Mouse (Mus musculus) adrenal gland, adult 8-10 months (tissue): Measurements from ENCODE around the gene Skida1. TPM values are rescaled to one million over a fixed set of nuclear protein-coding genes. Genes with fewer than 3 reads are reported as not detected.

ENCODE experiments used
- DNase-seq: peaks from one replicate; pipeline ENCODE4 v3.0.0; 2022
- total RNA-seq, 4 experiments: library from RNA; stranded (reverse); gene quantifications; 2 replicates each; pipeline ENCODE4 v1.2.4; 2022

Gene Skida1
- total RNA-seq, 4 experiments from 2014 or later, result 2.0 to 5.2 (median 3.5) TPM

GRCm38 (mm10) chr2:18038895-18039371 lies 9.9 kb downstream of the Skida1 start:
- DNase-seq, result no peak

DNA sequence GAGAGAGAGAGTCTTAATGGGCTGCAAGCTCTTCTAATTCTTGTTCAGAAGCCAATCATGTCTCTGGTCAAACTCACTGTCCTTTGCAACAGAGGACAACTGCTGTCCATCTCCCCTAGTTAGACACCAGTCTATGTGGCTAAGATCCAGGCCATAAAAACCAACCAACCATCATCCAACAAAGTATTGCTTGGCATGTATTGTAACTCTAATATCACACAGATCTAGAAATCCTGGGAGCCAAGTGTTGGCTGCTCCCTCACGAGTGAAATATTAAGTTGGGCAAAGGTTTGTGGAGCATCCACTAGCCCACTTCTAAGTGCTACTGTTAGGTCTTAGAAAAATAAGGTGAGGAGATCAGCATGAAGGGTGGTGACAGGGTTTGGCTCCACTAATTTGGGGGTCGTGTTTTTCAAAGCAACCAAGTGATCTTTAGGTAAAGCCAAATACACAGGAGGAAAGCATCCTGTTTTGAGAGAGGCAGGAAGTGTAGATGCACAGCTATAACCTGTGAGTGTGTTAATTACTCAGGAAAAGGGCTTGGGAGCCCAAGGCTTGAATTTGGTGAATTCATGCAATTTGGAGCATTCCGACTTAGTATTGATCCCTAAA lies 10.6 kb downstream of the Skida1 start:
- DNase-seq, result no peak

DNA sequence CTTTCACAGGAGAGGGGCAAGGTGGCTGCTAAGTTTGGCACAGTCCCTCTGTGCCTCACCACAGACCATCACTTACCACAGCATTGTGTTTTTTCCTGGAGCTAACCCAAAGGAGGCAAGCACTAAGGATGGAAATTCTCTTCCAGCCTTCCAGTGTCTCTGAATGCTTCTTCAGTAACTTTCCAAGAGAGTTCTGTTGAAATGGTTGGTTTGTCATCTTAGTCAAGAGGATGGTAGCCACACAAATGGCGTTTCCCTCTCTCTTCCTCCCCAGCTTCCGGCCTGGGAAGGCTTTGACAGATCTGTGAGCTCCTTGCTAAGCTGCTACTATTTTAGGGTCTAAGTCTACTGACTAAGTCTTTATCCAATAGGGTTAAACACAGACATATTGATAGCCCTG lies 11.4 kb downstream of the Skida1 start, which contains the start of gene A930004D18Rik:
A930004D18Rik (minus strand) TSS at position 247 of the 400 bp plus-strand sequence.
- DNase-seq, result no peak

DNA sequence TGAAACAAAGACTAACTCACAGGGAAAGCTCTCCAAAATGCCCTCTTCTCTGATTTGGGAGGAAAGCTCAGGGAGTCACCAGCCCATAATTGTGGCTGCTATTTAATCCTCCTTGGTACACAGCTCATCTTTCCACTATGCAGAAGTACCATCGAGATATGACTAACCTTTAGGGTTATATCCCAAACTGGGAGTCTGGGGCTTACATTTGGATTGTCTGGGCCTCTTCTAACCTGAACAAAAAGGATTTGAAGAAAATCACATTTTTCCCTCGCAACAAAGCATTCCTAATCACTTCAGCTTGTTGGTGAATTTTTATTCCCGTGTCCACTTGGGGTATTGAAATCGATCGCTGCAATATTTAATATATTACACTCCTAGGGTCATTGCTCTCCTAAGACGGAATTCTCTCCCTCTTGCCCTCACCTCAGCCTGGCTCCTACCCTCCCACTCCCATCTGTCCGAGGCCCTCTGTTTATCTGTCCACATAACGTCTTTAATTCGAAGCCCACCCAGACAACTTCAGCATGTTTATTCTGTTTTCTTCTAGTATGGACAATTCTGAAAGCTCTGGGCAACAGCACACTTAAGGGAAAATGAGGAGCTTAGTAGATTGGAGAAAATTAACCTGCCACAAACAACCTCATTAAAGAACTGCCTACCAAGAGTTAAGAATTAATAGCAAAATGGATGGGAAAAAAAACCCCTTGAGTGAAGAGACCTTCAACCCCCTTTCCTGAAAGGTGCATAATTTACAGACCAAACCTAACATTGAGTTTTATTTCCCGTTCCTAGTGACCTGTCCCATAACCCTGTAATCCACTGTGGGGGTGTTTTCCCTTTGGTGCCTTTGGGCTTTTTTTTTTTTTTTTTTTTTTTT lies 14.2 kb downstream of the Skida1 start:
- DNase-seq, result no peak

DNA sequence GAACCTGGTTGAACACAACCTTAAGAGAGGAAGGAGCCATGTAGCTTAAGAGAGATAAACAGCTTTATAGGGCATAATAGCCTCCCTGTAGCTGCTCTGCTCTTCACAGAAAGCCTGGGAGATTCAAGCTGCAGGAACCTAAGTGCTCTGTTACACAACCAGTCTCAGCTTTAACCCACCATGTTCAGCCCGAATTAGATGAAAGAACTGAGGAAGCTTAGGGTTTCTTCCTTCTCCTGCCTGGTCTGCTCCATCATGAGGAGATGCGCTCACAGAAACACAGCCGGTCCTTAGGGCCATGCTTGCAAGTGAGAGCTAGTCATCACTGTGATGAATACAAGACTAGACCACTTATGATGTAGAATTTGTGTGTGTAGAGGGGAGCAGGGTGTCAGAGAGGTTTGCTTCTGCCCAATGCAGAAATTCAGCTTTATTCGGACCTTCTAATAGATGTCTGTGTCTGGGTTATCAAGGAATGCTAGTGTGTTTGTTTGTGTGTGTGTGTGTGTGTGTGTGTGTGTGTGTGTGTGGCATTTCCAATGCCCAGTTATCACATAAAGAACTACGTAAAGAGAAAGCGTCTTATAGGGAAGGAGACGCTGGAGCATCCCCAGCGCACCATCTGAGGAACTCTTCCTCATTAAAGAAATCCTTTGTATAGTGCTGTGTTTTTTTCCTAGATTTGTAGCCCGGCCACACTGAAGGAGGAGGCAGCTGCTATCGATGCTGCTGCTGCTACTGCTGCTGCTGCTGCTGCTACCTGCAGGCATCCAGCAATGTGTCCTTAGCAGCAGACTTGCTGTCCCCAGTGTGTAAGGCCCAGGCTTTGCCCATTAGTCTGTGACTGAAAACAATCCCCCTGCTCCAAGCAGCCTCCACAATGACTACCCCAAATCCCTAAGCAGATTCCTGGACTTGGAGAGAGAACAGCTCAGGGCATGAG lies 15.4 kb downstream of the Skida1 start:
- no peak for DNase-seq

DNA sequence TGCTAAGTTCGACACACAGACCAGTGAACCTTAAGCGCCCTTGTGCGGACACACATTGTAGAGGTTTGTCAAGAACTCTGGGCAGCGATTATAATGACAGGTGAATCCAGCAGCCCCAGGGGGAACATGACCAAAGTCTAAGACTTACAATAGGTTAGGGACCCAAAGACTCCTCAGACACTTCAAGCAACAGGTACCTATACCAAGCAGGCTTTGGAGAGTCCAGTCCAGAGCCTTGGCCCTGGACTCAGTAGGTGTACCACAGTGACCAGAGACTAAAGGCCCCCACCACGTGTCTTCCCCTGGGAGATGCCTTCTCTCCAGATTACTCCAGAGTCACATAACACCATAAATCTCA lies 16.3 kb downstream of the Skida1 start:
- DNase-seq, result no peak

- DNase-seq, result no peak
These were observed 16.9 kb downstream of the Skida1 start for GRCm38 (mm10) chr2:18031831-18032537.

DNA sequence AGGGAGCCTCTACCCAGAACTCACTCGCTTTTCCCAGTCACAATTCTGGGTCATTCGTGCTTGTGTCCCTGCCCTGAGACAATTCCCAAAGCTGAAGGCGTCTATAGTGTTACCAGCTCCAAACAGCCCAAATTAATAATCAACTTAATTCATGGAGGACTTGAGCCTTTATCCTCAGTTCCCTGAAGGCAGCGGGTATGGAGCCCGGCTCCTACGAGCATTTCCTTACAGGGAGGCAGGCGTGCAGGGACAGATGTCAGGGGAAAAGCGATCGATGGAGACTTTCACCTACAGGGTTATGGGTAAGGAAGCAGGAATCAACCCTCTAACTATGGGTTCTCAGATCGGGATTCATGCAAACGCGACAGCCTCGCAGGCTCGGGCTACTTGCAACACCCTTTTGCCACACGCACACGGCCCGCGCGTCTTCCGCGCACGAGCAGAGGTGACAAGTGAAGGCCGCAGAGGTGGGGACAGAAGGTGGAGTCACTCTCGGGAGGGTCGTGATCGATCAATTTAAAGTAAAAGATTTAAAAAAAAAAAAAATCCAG lies 17.5 kb downstream of the Skida1 start:
- DNase-seq, result no peak

DNA sequence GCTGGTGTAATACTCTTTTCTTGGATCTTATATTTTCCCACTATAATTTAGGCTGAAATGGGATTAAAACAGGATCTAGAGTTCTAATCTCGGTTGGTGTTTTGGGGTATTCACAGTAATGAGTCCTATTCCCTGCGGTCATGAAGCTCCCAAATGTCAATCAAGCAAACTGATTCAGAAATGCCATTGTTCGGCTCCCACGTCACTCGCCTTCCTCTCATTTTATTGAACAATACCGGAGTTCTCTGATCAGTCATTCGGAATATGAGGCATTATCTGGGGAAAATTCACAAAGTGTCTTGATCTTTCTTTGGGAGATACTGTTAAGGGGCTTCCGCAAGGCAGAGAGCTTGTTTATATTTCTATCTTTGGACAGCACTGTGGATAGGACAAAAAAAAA lies 18.3 kb downstream of the Skida1 start:
- DNase-seq, result no peak

DNA sequence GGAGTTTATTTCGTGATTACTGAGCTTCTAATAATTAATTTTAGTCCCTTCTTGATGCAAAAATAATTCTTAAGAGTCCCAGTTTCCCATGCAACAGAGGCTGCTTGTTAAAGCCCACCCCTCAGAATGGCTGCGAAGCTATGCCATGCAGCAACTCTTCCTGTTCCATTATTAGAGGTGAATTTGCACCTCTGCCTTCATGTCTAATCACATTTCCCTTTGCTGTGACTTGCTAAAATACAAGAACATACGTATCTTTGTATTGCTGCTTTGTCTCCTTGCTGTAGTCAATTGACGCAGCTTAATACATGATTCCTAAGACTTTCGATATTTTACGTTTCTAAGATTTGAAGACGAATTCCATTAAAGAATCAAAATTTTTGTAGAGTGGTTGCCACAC lies 19.2 kb downstream of the Skida1 start:
- DNase-seq, result no peak

- DNase-seq, result peak; percentile 89
These were observed 20.5 kb downstream of the Skida1 start for GRCm38 (mm10) chr2:18028140-18029021.

GRCm38 (mm10) chr2:18027448-18028139 lies 21.3 kb downstream of the Skida1 start:
- DNase-seq, result peak; percentile 90

- DNase-seq, result peak; percentile 54
These were observed 22.5 kb downstream of the Skida1 start for GRCm38 (mm10) chr2:18026116-18026947.

DNA sequence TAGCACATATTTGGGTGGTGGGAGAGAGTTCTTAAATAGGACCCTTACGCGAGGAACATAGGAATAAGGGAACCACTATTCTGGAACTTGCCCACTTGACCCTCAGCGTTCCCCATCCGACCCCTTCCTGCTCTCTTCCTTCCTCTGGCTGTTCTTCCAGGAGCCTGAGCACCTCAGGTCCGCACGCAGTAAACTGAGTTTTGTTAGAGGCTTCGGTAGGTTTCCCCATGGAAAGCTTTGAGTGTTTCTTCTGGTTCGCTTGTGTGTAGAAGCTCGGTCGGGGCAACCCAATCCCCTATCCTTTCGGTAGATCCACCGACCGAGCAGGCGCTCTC lies 23.1 kb downstream of the Skida1 start:
- no peak for DNase-seq

DNA sequence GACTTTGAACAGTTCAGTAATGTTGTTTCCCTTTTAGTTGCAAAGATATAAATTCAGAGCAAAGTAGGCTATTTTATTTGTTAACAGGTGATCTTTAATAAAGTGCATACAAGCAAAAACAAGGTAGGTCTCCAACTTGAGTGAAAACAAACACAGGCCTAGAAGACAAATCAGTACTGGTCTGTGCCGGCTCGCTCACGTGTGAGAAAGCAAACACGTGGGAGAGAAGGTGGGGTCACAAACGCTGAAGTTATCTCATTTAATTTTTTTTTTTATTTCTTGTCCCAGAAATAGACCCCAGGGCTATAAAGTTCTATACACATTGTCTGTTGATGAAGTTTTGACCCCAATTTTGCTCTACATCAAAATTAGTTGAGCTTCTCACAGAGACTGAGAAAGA lies 23.7 kb downstream of the Skida1 start:
- DNase-seq, result no peak

GRCm38 (mm10) chr2:18022886-18023285 lies 26.0 kb downstream of the Skida1 start:
- DNase-seq, result no peak

GRCm38 (mm10) chr2:18019122-18019521 lies 29.7 kb downstream of the Skida1 start:
- no peak for DNase-seq

- DNase-seq, result no peak
These were observed 31.5 kb downstream of the Skida1 start for GRCm38 (mm10) chr2:18017321-18017720.

DNA sequence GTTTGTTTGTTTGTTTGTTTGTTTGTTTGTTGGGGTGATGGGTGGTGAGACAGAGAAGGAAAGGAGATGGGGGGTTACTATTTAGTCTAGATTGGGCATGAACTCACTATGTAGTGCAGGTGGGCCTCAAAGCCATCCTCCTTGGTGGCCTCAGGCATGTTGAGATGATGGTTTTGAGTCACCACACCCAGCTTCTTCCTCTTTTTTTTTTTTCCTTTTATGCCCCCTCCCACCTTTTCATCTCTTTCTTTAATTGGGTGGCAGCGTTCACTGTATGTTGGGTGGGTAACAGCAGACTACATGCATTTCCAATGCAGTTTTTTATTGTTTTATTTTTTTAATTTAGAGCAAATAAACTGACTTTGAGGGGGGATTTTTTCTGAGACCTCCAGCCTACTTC lies 32.2 kb downstream of the Skida1 start:
- DNase-seq, result no peak
